Mouse (Mus musculus) intestine, postnatal 0 days (tissue): Measurements from ENCODE around the gene Ppp1r27. TPM values are rescaled to one million over a fixed set of nuclear protein-coding genes. Genes with fewer than 3 reads are reported as not detected.
"Not testable (repeated sequence)": the region's sequence is repeated elsewhere in the genome, so short reads cannot be mapped to it uniquely, and the experiment has no call there.

Experiments used
- ATAC-seq: fragments of 200-750 bp; cut with Nextera tagmentation; 2 replicates; pipeline ENCODE4 v1.8.0; 2017; ENCODE audit warnings: mild to moderate bottlenecking, moderate TSS enrichment, moderate library complexity
- H3K27ac ChIP-seq: fragments of 300-500 bp; sonication (generic); 2 replicates; pipeline ENCODE4 v1.5.1; 2014; ENCODE audit warnings: mild to moderate bottlenecking, low read depth, low read length, moderate library complexity
- H3K27me3 ChIP-seq: fragments of 300-500 bp; sonication (generic); replicated peaks from 2 replicates; pipeline ENCODE4 v1.6.1; 2014; ENCODE audit warnings: low read length, mixed read lengths; ENCODE audit not compliant: control insufficient read depth, insufficient read depth
- H3K36me3 ChIP-seq: fragments of 300-500 bp; sonication (generic); 2 replicates; pipeline ENCODE4 v1.6.1; 2014; ENCODE audit warnings: mild to moderate bottlenecking, moderate library complexity; ENCODE audit not compliant: control insufficient read depth, insufficient read depth
- H3K4me1 ChIP-seq: fragments of 300-500 bp; sonication (generic); replicated peaks from 2 replicates; pipeline ENCODE4 v1.6.1; 2014; ENCODE audit warnings: antibody characterized with exemption, low read length, mixed read lengths; ENCODE audit not compliant: control insufficient read depth, insufficient read depth
- H3K4me2 ChIP-seq: fragments of 300-500 bp; sonication (generic); replicated peaks from 2 replicates; pipeline ENCODE4 v1.6.1; 2014; ENCODE audit warnings: low read depth, mild to moderate bottlenecking, moderate library complexity
- H3K4me3 ChIP-seq: fragments of 300-500 bp; sonication (generic); 2 replicates; pipeline ENCODE4 v1.5.1; 2014; ENCODE audit warnings: low read depth, low read length
- H3K9ac ChIP-seq: fragments of 300-500 bp; sonication (generic); 2 replicates; pipeline ENCODE4 v1.6.1; 2014; ENCODE audit warnings: mild to moderate bottlenecking, low read depth, low read length
- H3K9me3 ChIP-seq: fragments of 300-500 bp; sonication (generic); 2 replicates; pipeline ENCODE4 v1.6.1; 2016; ENCODE audit warnings: mixed run types; ENCODE audit not compliant: control insufficient read depth
- CTCF ChIP-seq: sonication (generic); IDR thresholded peaks from 2 replicates; pipeline ENCODE4 v1.5.1; 2016; ENCODE audit warnings: low read depth, mild to moderate bottlenecking, control low read depth, antibody characterized with exemption, moderate library complexity
- WGBS: fragments of 180-500 bp; shearing (Covaris S2); extraction: QIAGEN DNeasy Blood & Tissue Kit; methylation state at CpG from one replicate; pipeline ENCODE4 v1.1.7; 2014; 5-methylcytosine and 5-hydroxymethylcytosine counted together
- polyA plus RNA-seq: library from polyadenylated mRNA; unstranded; fragments of >200 nt; fragmentation: Nextera tagmentation; extraction: Ambion mirVana; gene quantifications from 2 replicates; pipeline ENCODE4 v1.2.1, GENCODE M21; 2015

The Ppp1r27 gene
- polyA plus RNA-seq, 1 experiment from 2014 or later, result 1.4 TPM

DNA sequence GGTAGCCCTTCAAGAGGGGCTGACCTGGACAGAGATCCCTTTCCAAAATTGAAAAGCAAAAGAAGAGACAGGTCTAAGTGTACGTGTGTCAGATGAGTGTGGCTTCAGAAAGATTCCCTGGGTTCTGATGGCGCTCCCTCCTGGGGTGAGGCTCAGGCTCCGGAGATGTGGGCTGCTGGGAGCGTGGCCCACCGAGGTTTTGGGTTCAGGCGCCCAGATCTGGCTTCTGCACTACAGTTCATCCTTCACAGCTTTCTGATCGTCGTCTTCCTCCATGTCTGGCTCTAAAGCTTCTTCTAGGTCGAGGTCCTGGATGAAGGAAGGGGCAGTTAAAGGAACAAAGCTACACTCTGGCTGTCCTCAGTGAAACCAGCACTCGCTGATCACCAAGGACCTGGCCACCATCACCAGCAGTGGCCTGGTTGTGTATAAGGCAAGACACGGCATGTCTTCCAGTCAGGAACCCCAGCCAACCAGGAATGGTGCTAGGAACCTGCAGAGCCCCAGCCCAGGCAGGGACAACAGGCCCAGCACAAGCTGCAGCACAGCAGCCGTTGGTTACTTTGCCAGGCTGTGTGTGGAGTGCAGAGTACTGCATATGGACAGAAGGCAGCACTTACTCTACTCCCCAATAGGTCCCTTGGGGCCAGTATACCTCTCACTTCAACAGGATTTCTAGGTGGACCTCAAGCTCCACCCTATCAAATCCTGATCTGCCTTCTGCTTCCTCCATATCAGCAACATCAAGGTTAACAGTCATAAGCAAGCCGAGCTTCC lies 10.2 kb upstream of the Ppp1r27 start:
- no peaks in the 10 kb centered on the region for H3K4me1 ChIP-seq
- TF ChIP-seq CTCF, result no peak
- H3K27me3 ChIP-seq, result no peaks in the 10 kb centered on the region
- 90% methylated on average over 13 of the region's 13 CpGs for WGBS
- no peak overlapping the region for H3K4me3 ChIP-seq
- H3K9ac ChIP-seq, result no peak overlapping the region
- H3K4me2 ChIP-seq, result no peak overlapping the region
- peaks cover 72% of the 10 kb centered on the region for H3K36me3 ChIP-seq
- H3K9me3 ChIP-seq, result no peaks in the 10 kb centered on the region
- peak overlapping the region; percentile 50 for H3K27ac ChIP-seq
- ATAC-seq, result no peak

DNA sequence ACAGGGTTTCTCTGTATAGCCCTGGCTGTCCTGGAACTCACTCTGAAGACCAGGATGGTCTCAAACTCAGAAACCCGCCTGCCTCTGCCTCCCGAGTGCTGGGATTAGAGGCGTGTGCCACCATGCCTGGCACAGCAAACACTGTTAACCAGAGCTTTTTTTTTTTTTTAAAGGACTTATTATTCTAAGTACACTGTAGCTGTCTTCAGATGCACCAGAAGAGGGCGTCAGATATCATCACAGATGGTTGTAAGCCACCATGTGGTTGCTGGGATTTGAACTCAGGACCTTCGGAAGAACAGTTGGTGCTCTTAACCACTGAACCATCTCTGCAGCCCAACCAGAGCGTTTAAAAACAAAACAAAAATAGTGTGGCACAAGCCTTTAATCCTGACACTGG lies 7.9 kb upstream of the Ppp1r27 start:
- peak; percentile 26 for TF ChIP-seq CTCF
- H3K36me3 ChIP-seq, result peaks cover 50% of the 10 kb centered on the region
- H3K27me3 ChIP-seq, H3K4me1 ChIP-seq, H3K27ac ChIP-seq, H3K9ac ChIP-seq, H3K4me3 ChIP-seq, H3K9me3 ChIP-seq, ATAC-seq, H3K4me2 ChIP-seq: not testable (repeated sequence)
- WGBS, result 90% methylated on average over 6 of the region's 6 CpGs

DNA sequence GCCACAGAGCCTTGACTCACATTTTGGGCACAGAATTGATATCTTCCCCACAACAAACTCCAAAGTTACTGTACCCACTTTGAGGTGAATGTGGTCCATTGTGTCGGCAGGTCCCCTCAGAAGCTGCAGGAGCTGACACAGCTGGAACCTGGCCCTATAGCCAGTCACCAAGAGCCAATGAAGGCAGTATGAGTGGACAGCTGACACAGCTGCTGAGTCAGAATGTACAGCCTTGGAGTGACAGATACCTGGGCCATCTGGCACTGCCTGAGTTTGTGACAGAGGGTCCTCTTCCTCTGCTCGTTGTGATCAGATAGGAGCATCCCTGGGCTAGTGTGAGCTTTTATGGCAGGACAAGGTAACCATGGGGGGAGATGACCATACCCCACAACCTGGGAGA lies 4.3 kb upstream of the Ppp1r27 start:
- peak overlapping the region; percentile 84 for H3K27ac ChIP-seq
- H3K27me3 ChIP-seq, result no peaks in the 10 kb centered on the region
- H3K4me3 ChIP-seq, result no peak overlapping the region
- no peaks in the 10 kb centered on the region for H3K9me3 ChIP-seq
- peak; percentile 76 for ATAC-seq
- H3K9ac ChIP-seq, result no peak overlapping the region
- 0 out of 2 replicates have a peak, but pooled peaks cover under 1% of the 10 kb centered on the region for H3K4me1 ChIP-seq
- WGBS, result 59% methylated on average over 2 of the region's 2 CpGs
- TF ChIP-seq CTCF, result no peak
- 0 out of 2 replicates have a peak overlapping the region, but pooled peaks have one; percentile 3 for H3K4me2 ChIP-seq
- H3K36me3 ChIP-seq, result peaks cover 14% of the 10 kb centered on the region

DNA sequence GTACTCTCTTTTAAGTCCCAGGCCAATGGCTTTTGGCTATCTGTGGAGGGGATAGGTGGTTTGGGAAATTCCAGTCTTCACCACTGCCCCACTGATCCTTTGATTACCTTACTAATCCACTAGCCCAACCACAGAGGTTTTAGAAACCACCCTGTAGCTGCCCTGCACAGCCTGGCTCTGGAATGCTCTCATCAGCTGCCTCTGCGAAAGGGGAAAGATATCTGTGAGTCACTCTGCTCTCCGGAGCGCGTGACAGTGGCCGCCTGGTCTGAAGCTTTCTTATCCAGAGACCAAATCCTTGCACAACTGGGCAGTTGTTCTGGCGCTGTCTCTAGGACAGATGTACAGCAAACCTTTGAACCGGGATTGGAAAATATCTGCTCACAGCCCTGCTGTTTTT lies 3.9 kb upstream of the Ppp1r27 start:
- Histone ChIP-seq H3K4me2 (no peak overlapping the region), H3K9ac (no peak overlapping the region), H3K4me3 (no peak overlapping the region), H3K27me3 (no peaks in the 10 kb centered on the region), H3K4me1 (0 out of 2 replicates have a peak, but pooled peaks cover 4% of the 10 kb centered on the region), H3K36me3 (peaks cover 10% of the 10 kb centered on the region), H3K27ac (peak overlapping the region; percentile 84), H3K9me3 (no peaks in the 10 kb centered on the region)
- ATAC-seq, result peak; percentile 81
- WGBS, result 37% methylated on average over 7 of the region's 7 CpGs
- TF ChIP-seq CTCF, result no peak

DNA sequence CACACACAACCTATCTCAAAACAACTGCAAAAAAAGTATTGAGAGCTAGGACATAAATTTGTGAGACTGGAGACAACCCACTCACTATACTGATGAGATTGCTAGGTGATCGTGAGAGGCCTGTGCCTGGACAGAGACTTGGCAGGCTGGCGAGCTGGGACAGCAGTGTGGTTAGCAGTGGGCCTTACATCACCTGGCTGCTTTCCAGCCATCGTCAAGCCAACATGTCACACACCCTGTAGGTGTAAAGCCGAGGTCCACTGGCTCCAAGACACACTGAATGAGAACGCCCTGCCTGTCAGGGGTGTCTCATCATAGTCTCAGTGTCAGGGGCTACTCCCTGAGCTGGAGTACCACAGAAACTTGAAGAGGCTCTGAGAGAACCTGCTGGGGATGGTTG lies 1.8 kb upstream of the Ppp1r27 start:
- no peaks in the 10 kb centered on the region for H3K9me3 ChIP-seq
- H3K9ac ChIP-seq, result no peak overlapping the region
- no peaks in the 10 kb centered on the region; the same call in 1 of the 2 replicates for H3K36me3 ChIP-seq
- ATAC-seq, result no peak
- TF ChIP-seq CTCF, result no peak
- 0 out of 2 replicates have a peak, but pooled peaks cover 10% of the 10 kb centered on the region for H3K4me1 ChIP-seq
- H3K27me3 ChIP-seq, result no peaks in the 10 kb centered on the region
- no peak overlapping the region for H3K27ac ChIP-seq
- H3K4me3 ChIP-seq, result no peak overlapping the region
- WGBS, result 70% methylated on average over 5 of the region's 5 CpGs
- H3K4me2 ChIP-seq, result no peak overlapping the region

DNA sequence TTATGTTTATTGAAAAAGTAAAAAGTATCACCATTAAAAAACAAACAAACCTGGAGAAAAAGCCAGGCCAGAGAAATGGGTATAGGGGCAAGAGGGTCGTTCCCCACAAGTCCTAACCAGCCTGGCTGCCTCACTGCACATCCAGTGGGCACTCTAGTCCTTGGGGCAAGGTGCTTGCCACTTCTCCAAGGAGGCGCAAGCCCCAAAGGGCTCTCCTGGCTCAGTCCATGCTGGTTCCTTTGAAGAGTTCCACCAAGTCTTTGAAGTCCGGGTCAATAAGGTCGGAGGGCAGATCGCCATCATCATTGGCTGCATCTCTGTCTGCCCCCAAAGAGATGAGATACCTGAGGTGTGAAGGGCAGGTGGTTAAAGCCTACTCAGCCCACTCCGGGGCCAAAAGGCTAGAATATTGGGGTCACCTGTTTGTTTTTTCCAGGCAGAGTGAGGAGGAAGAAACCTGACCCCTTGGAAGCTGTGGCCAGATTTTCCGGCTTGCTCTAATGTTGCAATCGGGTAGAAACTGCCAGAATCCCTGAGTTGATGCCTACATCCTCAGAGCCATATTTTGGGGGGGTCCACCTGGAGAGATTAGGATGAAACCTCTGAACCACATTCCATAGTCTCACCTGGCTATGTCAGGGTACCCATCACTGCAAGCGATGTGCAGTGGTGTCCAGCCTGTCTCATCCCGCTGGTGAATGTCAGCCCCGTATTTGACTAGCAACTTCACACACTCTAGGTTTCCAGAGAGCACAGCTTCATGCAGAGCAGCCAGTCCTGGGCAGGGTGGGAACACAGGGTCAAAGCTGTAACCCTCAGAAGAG lies 734 bp downstream of the Ppp1r27 start:
- Histone ChIP-seq H3K27ac (peak overlapping the region; percentile 98), H3K36me3 (no peaks in the 10 kb centered on the region; the same call in 1 of the 2 replicates), H3K9me3 (no peaks in the 10 kb centered on the region), H3K9ac (peak overlapping the region; percentile 86; the same call in 1 of the 2 replicates), H3K4me2 (peak overlapping the region; percentile 73), H3K4me3 (peak overlapping the region; percentile 75), H3K4me1 (peaks cover 16% of the 10 kb centered on the region; the same call in 1 of the 2 replicates), H3K27me3 (no peaks in the 10 kb centered on the region)
- TF ChIP-seq CTCF, result no peak
- ATAC-seq, result no peak
- WGBS, result 63% methylated on average over 11 of the region's 11 CpGs
